Mouse (Mus musculus) limb, embryonic 15.5 days (tissue): ENCODE results near the gene Eif4e1b. TPM values are rescaled to one million over a fixed set of nuclear protein-coding genes. Genes with fewer than 3 reads are reported as not detected.
A peak's percentile ranks its signal among the peaks of the same experiment; 100 is the strongest.
"Not testable (repeated sequence)": the region's sequence is repeated elsewhere in the genome, so short reads cannot be mapped to it uniquely, and the experiment has no call there.

Source experiments
- ATAC-seq: fragments of 200-750 bp; cut with Nextera tagmentation; 2 replicates; pipeline ENCODE4 v1.8.0; 2017; ENCODE audit warnings: low read depth, moderate TSS enrichment; ENCODE audit not compliant: insufficient number of reproducible peaks, low FRiP score, low TSS enrichment
- H3K27ac ChIP-seq: fragments of 300-500 bp; sonication (generic); 2 replicates; pipeline ENCODE4 v1.5.1; 2015; ENCODE audit warnings: moderate library complexity, mild to moderate bottlenecking, inconsistent platforms
- H3K27me3 ChIP-seq: fragments of 300-500 bp; sonication (generic); 2 replicates; pipeline ENCODE4 v1.6.1; 2015; ENCODE audit warnings: inconsistent platforms
- H3K36me3 ChIP-seq: fragments of 300-500 bp; sonication (generic); 2 replicates; pipeline ENCODE4 v1.6.1; 2015; ENCODE audit warnings: inconsistent platforms
- H3K4me1 ChIP-seq: fragments of 300-500 bp; sonication (generic); 2 replicates; pipeline ENCODE4 v1.6.1; 2015; ENCODE audit warnings: inconsistent platforms
- H3K4me2 ChIP-seq: fragments of 300-500 bp; sonication (generic); 2 replicates; pipeline ENCODE4 v1.6.1; 2015; ENCODE audit warnings: mild to moderate bottlenecking, inconsistent platforms
- H3K4me3 ChIP-seq: fragments of 300-500 bp; sonication (generic); 2 replicates; pipeline ENCODE4 v1.5.1; 2015; ENCODE audit warnings: mild to moderate bottlenecking, inconsistent platforms
- H3K9ac ChIP-seq: fragments of 300-500 bp; sonication (generic); 2 replicates; pipeline ENCODE4 v1.6.1; 2015; ENCODE audit warnings: inconsistent platforms
- H3K9me3 ChIP-seq: fragments of 300-500 bp; sonication (generic); 2 replicates; pipeline ENCODE4 v1.6.1; 2016; ENCODE audit warnings: inconsistent platforms
- WGBS: fragments of 180-500 bp; shearing (Covaris S2); methylation state at CpG from one replicate; pipeline ENCODE4 v1.1.7; 2015; 5-methylcytosine and 5-hydroxymethylcytosine counted together
- polyA plus RNA-seq: library from polyadenylated mRNA; unstranded; fragments of >200 nt; fragmentation: Nextera tagmentation; extraction: Ambion mirVana; gene quantifications from 2 replicates; pipeline ENCODE4 v1.2.1, GENCODE M21; 2015

Eif4e1b gene
- polyA plus RNA-seq, 1 experiment from 2014 or later: not detected

- H3K4me3 ChIP-seq: peak overlapping the region; percentile 27
- 6% methylated on average over 44 of the region's 44 CpGs for WGBS
- H3K27me3 ChIP-seq: peaks cover 72% of the 10 kb centered on the region
- ATAC-seq: 0 out of 2 replicates have a peak, but pooled peaks have one; percentile 41
- no peak overlapping the region for H3K27ac ChIP-seq
- H3K9ac ChIP-seq: no peak overlapping the region
- H3K4me2 ChIP-seq: peak overlapping the region; percentile 44
- H3K36me3 ChIP-seq: no peaks in the 10 kb centered on the region
- H3K4me1 ChIP-seq: peaks cover 11% of the 10 kb centered on the region
- H3K9me3 ChIP-seq: no peaks in the 10 kb centered on the region
Measured at GRCm38 (mm10) chr13:54765281-54766191, 18.3 kb upstream of the Eif4e1b start.

- H3K9ac ChIP-seq: no peak within 1 kb of the TSS
- ATAC-seq: no peak
Measured at GRCm38 (mm10) chr13:54766192-54766768, 17.5 kb upstream of the Eif4e1b start, which contains the start of gene Sncb. TSS of gene Sncb (minus strand) at chr13:54766595.

GRCm38 (mm10) chr13:54767012-54767411, 16.8 kb upstream of the Eif4e1b start:
- H3K27ac ChIP-seq: no peak overlapping the region
- ATAC-seq: no peak
- H3K4me2 ChIP-seq: no peak overlapping the region
- H3K9ac ChIP-seq: no peak overlapping the region
- H3K27me3 ChIP-seq: peaks cover 58% of the 10 kb centered on the region
- H3K9me3 ChIP-seq: no peaks in the 10 kb centered on the region
- H3K36me3 ChIP-seq: no peaks in the 10 kb centered on the region
- H3K4me1 ChIP-seq: peaks cover 11% of the 10 kb centered on the region
- H3K4me3 ChIP-seq: no peak overlapping the region
- WGBS: 67% methylated on average over 4 of the region's 4 CpGs

More at GRCm38 (mm10) chr13:54766192-54766768, 17.5 kb upstream of the Eif4e1b start, which contains the start of gene Sncb:
- peaks cover 11% of the 10 kb centered on the region for H3K4me1 ChIP-seq
- no peaks in the 10 kb centered on the region for H3K36me3 ChIP-seq
- peak within 1 kb of the TSS; percentile 44 for H3K4me2 ChIP-seq
- H3K27ac ChIP-seq: no peak within 1 kb of the TSS
- H3K27me3 ChIP-seq: peaks cover 65% of the 10 kb centered on the region
- H3K9me3 ChIP-seq: no peaks in the 10 kb centered on the region
- 1% methylated on average over 35 of the region's 35 CpGs for WGBS
- peak within 1 kb of the TSS; percentile 27 for H3K4me3 ChIP-seq

- 71% methylated on average over 3 of the region's 3 CpGs for WGBS
- Histone ChIP-seq H3K9ac (no peak overlapping the region), H3K27me3 (no peaks in the 10 kb centered on the region), H3K4me1 (peaks cover 6% of the 10 kb centered on the region; the same call in 1 of the 2 replicates), H3K4me2 (no peak overlapping the region), H3K27ac (no peak overlapping the region; the same call in 1 of the 2 replicates), H3K36me3 (no peaks in the 10 kb centered on the region), H3K9me3 (no peaks in the 10 kb centered on the region), H3K4me3 (no peak overlapping the region)
- peak; percentile 48; the same call in 1 of the 2 replicates for ATAC-seq
Measured at GRCm38 (mm10) chr13:54780592-54780991, 3.2 kb upstream of the Eif4e1b start.

GRCm38 (mm10) chr13:54781086-54781485, 2.7 kb upstream of the Eif4e1b start:
- 76% methylated on average over 3 of the region's 3 CpGs for WGBS
- ATAC-seq: no peak
- Histone ChIP-seq H3K27ac (no peak overlapping the region), H3K9ac (no peak overlapping the region), H3K36me3 (no peaks in the 10 kb centered on the region), H3K4me2 (no peak overlapping the region), H3K4me3 (no peak overlapping the region), H3K27me3 (no peaks in the 10 kb centered on the region), H3K9me3 (no peaks in the 10 kb centered on the region), H3K4me1 (peaks cover 6% of the 10 kb centered on the region; the same call in 1 of the 2 replicates)

- Histone ChIP-seq H3K27ac (no peak overlapping the region), H3K4me1 (peaks cover 6% of the 10 kb centered on the region; the same call in 1 of the 2 replicates), H3K9me3 (no peaks in the 10 kb centered on the region), H3K4me2 (no peak overlapping the region), H3K9ac (no peak overlapping the region), H3K4me3 (no peak overlapping the region), H3K36me3 (no peaks in the 10 kb centered on the region), H3K27me3 (0 out of 2 replicates have a peak, but pooled peaks cover 5% of the 10 kb centered on the region)
- no peak for ATAC-seq
- WGBS: 38% methylated on average over 2 of the region's 2 CpGs
Measured at GRCm38 (mm10) chr13:54783235-54783634, 563 bp upstream of the Eif4e1b start.

GRCm38 (mm10) chr13:54787591-54787990, 3.8 kb downstream of the Eif4e1b start:
- not testable (repeated sequence) for H3K9me3 ChIP-seq, H3K4me2 ChIP-seq, ATAC-seq, H3K9ac ChIP-seq, H3K27ac ChIP-seq, H3K4me3 ChIP-seq, H3K36me3 ChIP-seq
- H3K4me1 ChIP-seq: peaks cover 13% of the 10 kb centered on the region
- peaks cover 37% of the 10 kb centered on the region for H3K27me3 ChIP-seq
- WGBS: 41% methylated on average over 2 of the region's 2 CpGs

- Histone ChIP-seq H3K4me1 (peaks cover 13% of the 10 kb centered on the region), H3K9ac (0 out of 2 replicates have a peak within 1 kb of the TSS, but pooled peaks have one; percentile 18), H3K27ac (no peak within 1 kb of the TSS), H3K4me3 (peak within 1 kb of the TSS; percentile 51), H3K9me3 (no peaks in the 10 kb centered on the region), H3K4me2 (peak within 1 kb of the TSS; percentile 93), H3K36me3 (no peaks in the 10 kb centered on the region), H3K27me3 (peaks cover 41% of the 10 kb centered on the region)
- peak; percentile 64 for ATAC-seq
- WGBS: 2% methylated on average over 45 of the region's 49 CpGs
Measured at GRCm38 (mm10) chr13:54788740-54789560, 5.2 kb downstream of the Eif4e1b start, which contains the start of gene Tspan17. TSS of gene Tspan17 (plus strand) at chr13:54789377.

GRCm38 (mm10) chr13:54789561-54790397, 6.0 kb downstream of the Eif4e1b start:
- H3K4me2 ChIP-seq: peak overlapping the region; percentile 93

GRCm38 (mm10) chr13:54792259-54793230, 8.7 kb downstream of the Eif4e1b start:
- WGBS: 16% methylated on average over 21 of the region's 21 CpGs
- Histone ChIP-seq H3K27ac (no peak overlapping the region), H3K27me3 (peaks cover 49% of the 10 kb centered on the region), H3K36me3 (no peaks in the 10 kb centered on the region), H3K4me3 (no peak overlapping the region), H3K9me3 (no peaks in the 10 kb centered on the region), H3K4me1 (peaks cover 13% of the 10 kb centered on the region), H3K4me2 (no peak overlapping the region), H3K9ac (no peak overlapping the region)
- ATAC-seq: no peak

More at GRCm38 (mm10) chr13:54789561-54790397, 6.0 kb downstream of the Eif4e1b start:
- Histone ChIP-seq H3K9me3 (no peaks in the 10 kb centered on the region), H3K9ac (0 out of 2 replicates have a peak overlapping the region, but pooled peaks have one; percentile 18), H3K4me3 (peak overlapping the region; percentile 51), H3K27me3 (peaks cover 47% of the 10 kb centered on the region), H3K4me1 (peaks cover 13% of the 10 kb centered on the region), H3K27ac (no peak overlapping the region), H3K36me3 (no peaks in the 10 kb centered on the region)
- ATAC-seq: 0 out of 2 replicates have a peak, but pooled peaks have one; percentile 5
- WGBS: 1% methylated on average over 38 of the region's 38 CpGs
